ENCODE assay signal across 9 mouse cellular contexts in the genomic region with DNA sequence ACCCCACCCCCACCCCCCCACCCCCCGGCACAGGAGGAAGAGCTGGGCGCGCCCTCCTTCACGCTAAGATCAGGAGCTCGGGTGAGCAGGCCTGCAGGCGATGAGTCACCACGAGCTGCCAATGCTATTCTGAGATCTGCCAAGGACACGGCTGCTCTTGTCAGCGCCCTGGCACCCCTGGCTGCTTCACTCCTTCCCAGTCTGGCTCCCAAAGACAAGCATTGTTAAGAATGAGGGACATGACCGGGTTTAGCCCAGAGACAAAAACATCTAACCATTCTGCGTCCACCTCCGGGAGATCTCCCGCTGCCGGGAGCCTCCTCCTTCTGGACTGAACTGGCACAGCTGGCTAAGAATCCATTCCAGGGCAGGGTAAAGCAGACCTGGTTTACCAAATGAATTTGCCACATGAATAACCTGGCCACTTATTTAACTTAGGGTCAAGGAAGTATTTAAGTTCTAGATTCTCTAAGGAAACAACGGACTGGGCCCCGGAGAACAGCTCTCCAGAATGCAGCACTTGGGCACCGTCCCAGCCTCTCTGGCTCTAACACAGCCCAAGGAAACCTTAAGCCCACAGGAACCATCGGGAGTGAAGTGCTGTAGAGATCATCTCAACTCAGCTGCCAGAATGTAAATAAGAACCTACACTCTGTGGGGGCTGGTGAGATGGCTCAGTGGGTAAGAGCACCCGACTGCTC. TPM values are rescaled to one million over a fixed set of nuclear protein-coding genes. Genes with fewer than 3 reads are reported as not detected.
DNase-seq lines count a peak whose midpoint lies in the region; ATAC-seq and TF ChIP-seq lines count a peak whose summit lies in the region.
"Had no signal": no experiment of that assay in that cellular context is flagged by ENCODE, and none has a peak within 500 bp of the region (broad histone marks: within the 10 kb centered on the region; RNA-seq: fewer than 3 reads in every experiment).

No protein-coding gene starts in this region.

- H3K9me3 ChIP-seq in lung, postnatal 0 days (ENCODE audit: low read length), result no peaks in the 10 kb centered on the region
- no peaks in the 10 kb centered on the region for H3K9me3 ChIP-seq in stomach, embryonic 15.5 days
- H3K9me3 ChIP-seq: midbrain, embryonic 12.5 days had no signal

- H3K36me3 ChIP-seq in lung, postnatal 0 days (ENCODE audit: insufficient read depth, low read length), result no peaks in the 10 kb centered on the region
- H3K36me3 ChIP-seq in stomach, embryonic 15.5 days, result no peaks in the 10 kb centered on the region
- H3K36me3 ChIP-seq: midbrain, embryonic 12.5 days had no signal

- no peak overlapping the region for H3K4me2 ChIP-seq in lung, postnatal 0 days (replicated peaks; ENCODE audit: low read depth, low read length)
- no peak overlapping the region for H3K4me2 ChIP-seq in stomach, embryonic 15.5 days
- H3K4me2 ChIP-seq: midbrain, embryonic 12.5 days had no signal

- H3K4me1 ChIP-seq in lung, postnatal 0 days (ENCODE audit: insufficient read depth, low read depth, low read length), result no peaks in the 10 kb centered on the region
- no peaks in the 10 kb centered on the region for H3K4me1 ChIP-seq in stomach, embryonic 15.5 days
- H3K4me1 ChIP-seq: midbrain, embryonic 12.5 days had no signal

- peak; percentile 53 for DNase-seq in urinary bladder, adult 18-20 months (ENCODE audit: low spot score in 2 of 2)
- no peak for DNase-seq in urinary bladder, postnatal 10 days (ENCODE audit: low spot score)
- DNase-seq in cerebellum, postnatal 14 days, result peak; percentile 78 to 83
- DNase-seq in heart, adult 18-20 months, result peak; percentile 74 to 85
- peak; percentile 40 for DNase-seq in kidney, postnatal 10 days
- peak; percentile 89 for DNase-seq in lung, postnatal 0 days (ENCODE audit: low spot score)
- DNase-seq in T-cell, adult 2 months (ENCODE audit: low spot score), result no peak

- no peak for TF ChIP-seq EP300 in lung, postnatal 0 days (IDR thresholded peaks at IDR 0.05)

- H3K4me3 ChIP-seq in lung, postnatal 0 days (ENCODE audit: low read depth, low read length), result no peak overlapping the region
- no peak overlapping the region for H3K4me3 ChIP-seq in stomach, embryonic 15.5 days (replicated peaks)
- H3K4me3 ChIP-seq: midbrain, embryonic 12.5 days had no signal

- ATAC-seq in lung, postnatal 0 days, result peak; percentile 92
- peak; percentile 63; the same call in 1 of the 2 replicates for ATAC-seq in stomach, embryonic 15.5 days (ENCODE audit: insufficient read depth, low FRiP score, low read depth)

- no peaks in the 10 kb centered on the region for H3K27me3 ChIP-seq in lung, postnatal 0 days (replicated peaks; ENCODE audit: insufficient read depth, low read length)
- no peaks in the 10 kb centered on the region for H3K27me3 ChIP-seq in stomach, embryonic 15.5 days (replicated peaks)
- H3K27me3 ChIP-seq: midbrain, embryonic 12.5 days had no signal

- no peak overlapping the region for H3K9ac ChIP-seq in lung, postnatal 0 days (replicated peaks; ENCODE audit: low read depth)
- H3K9ac ChIP-seq in stomach, embryonic 15.5 days, result no peak overlapping the region
- H3K9ac ChIP-seq: midbrain, embryonic 12.5 days had no signal

- 43% methylated on average over 12 of the region's 19 CpGs for WGBS in lung, postnatal 0 days
- WGBS in stomach, embryonic 15.5 days, result 70% methylated on average over 15 of the region's 19 CpGs

- TF ChIP-seq CTCF in lung, postnatal 0 days (IDR thresholded peaks at IDR 0.05), result no peak

- H3K27ac ChIP-seq in lung, postnatal 0 days (ENCODE audit: low read length), result peak overlapping the region; percentile 5; the same call in 1 of the 2 replicates
- H3K27ac ChIP-seq in stomach, embryonic 15.5 days, result peak overlapping the region; percentile 28; the same call in 1 of the 2 replicates
- H3K27ac ChIP-seq: midbrain, embryonic 12.5 days had no signal

RNA-seq across cellular contexts. Expression of a gene that starts 58.3 kb away (rescaled TPM):
- 10 to 100 TPM; 16.9 to 18.4 TPM for total RNA-seq in heart, adult 18-20 months (2021)
- 24.4 and 27.9 TPM in 2 replicates for polyA plus RNA-seq in lung, postnatal 0 days (2015; fragmentation: Nextera tagmentation; extraction: Ambion mirVana)
- polyA plus RNA-seq in stomach, embryonic 15.5 days (2015; fragmentation: Nextera tagmentation; extraction: Ambion mirVana), result 36.9 and 44.0 TPM in 2 replicates

Comparison
In these comparisons a context has a peak if more than half of its experiments do, and no peak if none do; other contexts are left out.
1. DNase-seq: peak in urinary bladder, adult 18-20 months (2 of 2), cerebellum, postnatal 14 days (2 of 2), heart, adult 18-20 months (2 of 2), kidney, postnatal 10 days (single experiment) and lung, postnatal 0 days (single experiment); none in urinary bladder, postnatal 10 days (single experiment) and T-cell, adult 2 months (single experiment).